Mouse (Mus musculus): ENCODE results near the gene Rara. TPM values are rescaled to one million over a fixed set of nuclear protein-coding genes. Genes with fewer than 3 reads are reported as not detected.

Gene Rara
- polyA plus RNA-seq, 1 experiment from 2014 or later: 17.3 TPM

DNA sequence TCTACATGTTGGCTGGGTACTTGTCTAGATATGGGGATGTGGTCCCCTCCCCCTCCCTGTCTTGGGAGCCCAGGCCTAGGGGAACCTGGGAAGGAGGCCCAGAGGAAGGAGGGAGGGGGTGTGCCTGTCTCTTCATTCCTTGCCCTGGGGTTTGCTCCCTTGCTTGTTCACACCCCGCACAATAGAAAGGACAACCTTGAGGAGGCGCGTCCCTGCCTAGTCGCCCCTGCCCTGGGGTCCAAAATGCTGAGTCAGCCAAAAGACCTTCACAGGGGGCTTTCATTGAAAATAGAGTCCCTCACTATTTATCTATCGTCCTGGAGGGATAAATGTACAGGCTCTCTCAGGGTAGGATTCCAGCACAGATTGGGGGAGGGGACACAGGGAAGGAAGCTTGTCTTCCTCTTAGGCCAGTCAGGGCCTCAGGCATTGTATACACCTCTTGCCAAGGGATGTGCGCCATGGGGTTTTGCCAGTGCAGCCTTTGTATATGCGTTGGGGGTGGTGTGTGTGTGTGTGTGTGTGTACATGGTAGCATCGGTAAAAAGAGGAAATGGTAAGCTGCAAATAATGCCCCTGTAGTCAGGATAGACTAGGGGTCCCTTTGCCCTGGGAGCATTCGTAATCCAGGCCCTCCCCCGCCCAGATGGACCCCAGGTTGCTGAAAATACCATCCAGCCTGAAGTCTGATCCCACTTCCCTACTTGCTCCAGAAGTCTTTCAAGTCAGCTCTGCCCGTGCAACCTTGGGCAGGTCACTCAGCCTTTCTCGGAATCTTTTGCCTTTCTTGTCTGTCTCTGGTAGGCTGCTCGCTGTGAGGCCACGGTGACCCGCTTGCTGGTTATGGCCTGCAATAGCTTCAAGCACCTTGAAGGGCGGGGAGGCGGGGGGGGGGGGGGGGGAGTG lies 27.4 kb downstream of the Rara start:
- H3K27me3 ChIP-seq (replicated peaks): no peaks in the 10 kb centered on the region
- peak overlapping the region; percentile 26 for H3K9ac ChIP-seq (replicated peaks)
- H3K36me3 ChIP-seq: 0 out of 2 replicates have a peak, but pooled peaks cover 4% of the 10 kb centered on the region
- H3K27ac ChIP-seq (replicated peaks): peak overlapping the region; percentile 77
- no peak for ATAC-seq (ENCODE audit: low FRiP score)
- peaks cover 58% of the 10 kb centered on the region for H3K4me1 ChIP-seq
- 10% methylated on average over 15 of the region's 17 CpGs for WGBS
- no peaks in the 10 kb centered on the region for H3K9me3 ChIP-seq (replicated peaks)
- H3K4me2 ChIP-seq: peak overlapping the region; percentile 34
- no peak overlapping the region for H3K4me3 ChIP-seq (replicated peaks)

DNA sequence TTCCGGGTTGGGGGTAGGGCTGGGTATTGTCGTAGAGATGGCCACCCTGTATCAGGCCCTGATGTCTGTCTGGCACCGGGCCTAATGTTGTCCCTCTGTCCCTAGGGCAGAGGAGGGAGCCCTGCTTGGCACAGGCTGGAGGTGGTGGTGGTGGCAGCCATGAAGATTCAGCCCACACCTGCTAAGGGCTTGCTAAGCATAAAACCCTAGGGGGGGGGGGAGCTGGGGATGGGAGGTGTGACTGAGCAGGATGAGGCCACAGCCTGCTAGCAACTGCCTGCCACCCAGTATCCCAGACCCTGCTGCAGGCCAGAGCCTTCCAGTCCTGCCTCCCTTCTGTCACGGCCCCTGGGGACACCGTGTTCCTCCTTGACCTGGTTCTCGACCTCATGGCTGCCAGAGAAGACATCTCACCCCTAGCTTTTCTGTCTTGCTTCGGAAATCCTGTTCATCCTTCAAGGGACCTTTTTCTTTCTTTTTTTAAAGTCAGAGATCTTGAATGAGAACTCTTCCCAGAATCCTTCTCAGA lies 28.2 kb downstream of the Rara start:
- Histone ChIP-seq H3K4me1 (peaks cover 58% of the 10 kb centered on the region), H3K36me3 (0 out of 2 replicates have a peak, but pooled peaks cover under 1% of the 10 kb centered on the region), H3K9ac (replicated peaks) (no peak overlapping the region), H3K4me2 (no peak overlapping the region), H3K27ac (replicated peaks) (peak overlapping the region; percentile 77; the same call in 1 of the 2 replicates), H3K4me3 (replicated peaks) (no peak overlapping the region), H3K27me3 (replicated peaks) (no peaks in the 10 kb centered on the region), H3K9me3 (replicated peaks) (no peaks in the 10 kb centered on the region)
- 27% methylated on average over 6 of the region's 7 CpGs for WGBS
- ATAC-seq (ENCODE audit: low FRiP score): no peak

DNA sequence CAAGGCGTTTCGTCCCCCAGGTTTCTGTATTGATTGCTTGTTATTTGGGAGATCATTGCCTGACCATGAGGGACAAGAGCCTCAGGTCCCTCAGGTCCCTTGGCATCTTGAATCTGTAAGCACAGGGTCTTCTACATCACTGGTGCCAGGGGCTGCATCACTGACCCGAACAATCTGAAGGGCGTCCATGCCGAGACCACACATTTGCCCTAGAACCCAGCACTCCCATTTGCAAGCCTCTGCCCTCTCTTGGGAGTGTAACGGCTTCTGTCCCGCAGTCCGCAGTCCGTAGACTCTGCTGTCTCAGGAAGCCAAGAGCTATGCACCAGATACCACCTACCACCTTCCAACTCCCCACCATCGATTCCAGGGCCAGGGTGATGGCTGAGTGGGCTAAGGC lies 28.7 kb downstream of the Rara start:
- Histone ChIP-seq H3K9ac (replicated peaks) (no peak overlapping the region), H3K4me2 (no peak overlapping the region), H3K9me3 (replicated peaks) (no peaks in the 10 kb centered on the region), H3K27ac (replicated peaks) (no peak overlapping the region), H3K36me3 (no peaks in the 10 kb centered on the region), H3K27me3 (replicated peaks) (no peaks in the 10 kb centered on the region), H3K4me1 (peaks cover 59% of the 10 kb centered on the region), H3K4me3 (replicated peaks) (no peak overlapping the region)
- no peak for ATAC-seq (ENCODE audit: low FRiP score)
- 71% methylated on average over 9 of the region's 10 CpGs for WGBS

DNA sequence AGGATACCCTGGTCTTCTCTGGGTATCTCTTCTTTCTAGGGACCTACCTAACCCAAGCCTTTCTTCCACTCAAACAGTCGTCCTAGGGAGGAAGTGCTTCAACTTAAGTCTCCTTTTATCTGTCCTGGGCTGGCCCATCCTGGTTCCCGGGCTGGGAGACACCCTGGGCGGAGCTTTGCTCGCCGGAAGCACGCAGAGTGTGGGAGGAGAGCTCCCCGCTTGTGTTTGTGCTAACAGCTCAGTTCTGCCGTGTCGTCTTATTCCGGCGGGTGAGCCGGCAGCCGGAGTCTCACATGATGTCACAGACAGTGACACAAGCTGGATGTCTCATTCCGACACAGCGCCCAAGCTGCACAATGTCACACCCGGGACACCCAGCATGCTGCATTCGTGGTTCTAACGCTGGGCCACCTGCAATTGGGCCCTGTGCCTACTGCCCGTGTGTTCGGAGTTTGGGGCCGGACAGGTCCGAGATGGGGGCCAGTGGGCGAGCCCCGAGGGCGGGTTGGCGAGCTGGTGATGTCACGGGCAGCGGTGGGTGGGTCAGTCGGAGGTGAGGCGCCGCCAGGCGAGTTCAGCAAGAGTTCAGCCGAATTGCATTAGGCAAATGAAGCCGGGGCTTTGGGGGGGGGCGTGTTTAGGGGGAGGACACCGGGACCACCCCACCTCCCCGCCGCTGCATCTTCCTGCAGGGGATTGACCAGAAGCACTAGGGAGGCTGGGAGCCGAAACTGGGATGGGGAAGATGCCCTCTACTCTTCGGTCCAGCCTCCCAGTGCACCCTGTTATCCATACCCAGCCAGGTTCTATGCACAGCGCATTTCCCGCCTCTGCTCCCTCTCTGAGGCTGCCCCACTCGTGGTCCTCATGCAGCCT lies 32.1 kb downstream of the Rara start:
- Histone ChIP-seq H3K4me1 (peaks cover 71% of the 10 kb centered on the region), H3K9me3 (replicated peaks) (no peaks in the 10 kb centered on the region), H3K27ac (replicated peaks) (peak overlapping the region; percentile 86), H3K27me3 (replicated peaks) (no peaks in the 10 kb centered on the region), H3K36me3 (no peaks in the 10 kb centered on the region), H3K9ac (replicated peaks) (peak overlapping the region; percentile 71), H3K4me2 (peak overlapping the region; percentile 99), H3K4me3 (replicated peaks) (peak overlapping the region; percentile 64)
- under 1% methylated on average over 43 of the region's 43 CpGs for WGBS
- peak; percentile 19; the same call in 1 of the 2 replicates for ATAC-seq (ENCODE audit: low FRiP score)

DNA sequence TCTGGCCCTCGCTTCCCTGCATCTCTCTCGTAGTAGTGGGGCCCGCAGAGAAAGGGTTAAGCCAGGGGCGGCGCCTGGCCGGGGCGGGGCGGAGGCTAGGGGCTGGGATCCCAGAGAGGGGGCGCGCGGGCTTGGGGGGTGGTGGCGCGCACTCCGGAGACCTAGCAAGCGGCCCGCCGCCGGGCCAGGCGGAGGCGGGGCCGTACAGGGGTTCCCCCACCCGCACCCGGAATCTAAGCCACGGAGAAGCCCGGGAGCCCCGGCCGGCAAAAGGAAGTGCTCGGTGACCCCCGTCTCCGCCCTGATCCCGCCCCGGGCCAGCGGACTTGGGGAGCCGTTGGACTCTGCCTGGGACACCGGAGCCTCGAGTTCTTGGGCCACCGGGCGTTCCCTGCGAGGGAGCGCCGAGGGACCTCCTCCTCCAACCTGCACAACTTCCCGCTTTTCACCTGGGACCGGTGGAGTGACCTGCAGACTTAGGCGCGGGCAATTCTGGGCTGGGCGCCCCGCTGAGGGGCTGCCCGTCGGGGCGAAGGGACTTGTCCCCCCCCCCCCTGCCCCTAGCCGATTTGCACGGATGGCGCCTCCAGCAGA lies 32.8 kb downstream of the Rara start:
- H3K36me3 ChIP-seq: no peaks in the 10 kb centered on the region
- H3K4me2 ChIP-seq: peak overlapping the region; percentile 99
- peak overlapping the region; percentile 71 for H3K9ac ChIP-seq (replicated peaks)
- peaks cover 71% of the 10 kb centered on the region for H3K4me1 ChIP-seq
- no peaks in the 10 kb centered on the region for H3K9me3 ChIP-seq (replicated peaks)
- ATAC-seq (ENCODE audit: low FRiP score): peak; percentile 36; the same call in 1 of the 2 replicates
- peak overlapping the region; percentile 64 for H3K4me3 ChIP-seq (replicated peaks)
- WGBS: under 1% methylated on average over 53 of the region's 53 CpGs
- no peaks in the 10 kb centered on the region for H3K27me3 ChIP-seq (replicated peaks)
- peak overlapping the region; percentile 86 for H3K27ac ChIP-seq (replicated peaks)

DNA sequence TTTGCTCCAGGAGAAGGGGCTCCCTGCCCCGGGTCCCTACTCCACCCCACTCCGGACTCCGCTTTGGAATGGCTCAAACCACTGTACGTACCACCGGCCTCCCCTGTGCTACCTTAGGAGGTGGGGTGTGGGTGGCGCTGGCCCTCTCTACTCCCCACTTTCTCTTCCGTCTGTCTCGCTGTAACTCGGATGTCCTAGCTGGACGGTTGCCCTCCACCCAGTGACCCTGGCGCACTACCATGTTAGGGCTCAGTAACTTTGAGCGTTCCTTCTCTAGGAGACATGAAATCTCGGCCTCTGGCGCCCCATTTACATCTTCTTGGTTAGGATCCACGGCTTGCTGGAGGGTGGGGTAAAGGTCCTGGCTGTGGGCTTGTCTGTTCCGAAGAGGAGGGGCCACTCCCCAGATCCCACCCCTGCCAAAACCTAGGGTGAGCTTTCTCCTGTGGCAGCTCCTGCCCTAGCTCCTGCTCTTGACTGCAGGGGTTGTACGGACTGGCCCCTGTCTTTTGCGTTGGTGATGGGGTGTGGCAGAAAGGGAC lies 33.5 kb downstream of the Rara start:
- 3% methylated on average over 18 of the region's 18 CpGs for WGBS
- Histone ChIP-seq H3K27me3 (replicated peaks) (no peaks in the 10 kb centered on the region), H3K4me1 (peaks cover 72% of the 10 kb centered on the region), H3K9me3 (replicated peaks) (no peaks in the 10 kb centered on the region), H3K4me2 (peak overlapping the region; percentile 99), H3K27ac (replicated peaks) (peak overlapping the region; percentile 86), H3K9ac (replicated peaks) (peak overlapping the region; percentile 71), H3K4me3 (replicated peaks) (peak overlapping the region; percentile 64), H3K36me3 (no peaks in the 10 kb centered on the region)
- ATAC-seq (ENCODE audit: low FRiP score): no peak

DNA sequence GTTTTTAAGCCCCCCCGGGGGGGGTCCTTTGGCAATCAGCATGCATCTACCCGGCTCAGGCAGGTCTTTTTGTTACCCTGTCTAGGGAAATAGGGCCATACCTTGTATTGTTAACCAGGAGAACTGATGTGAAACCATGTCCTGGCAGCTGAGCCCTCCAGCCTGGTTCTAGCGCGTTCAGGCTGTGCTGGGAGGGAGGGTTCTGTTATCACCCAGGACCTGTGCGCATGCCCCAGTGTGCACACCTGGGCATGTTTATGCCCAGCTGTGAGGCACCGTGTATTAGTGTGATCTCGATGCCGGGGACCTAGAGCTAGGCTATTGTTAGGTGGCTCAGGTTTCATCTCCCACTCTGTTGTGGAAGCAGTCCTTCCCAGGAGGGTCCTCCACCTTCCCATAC lies 34.1 kb downstream of the Rara start:
- Histone ChIP-seq H3K36me3 (no peaks in the 10 kb centered on the region), H3K27me3 (replicated peaks) (no peaks in the 10 kb centered on the region), H3K4me2 (peak overlapping the region; percentile 99), H3K4me3 (replicated peaks) (peak overlapping the region; percentile 64), H3K4me1 (peaks cover 79% of the 10 kb centered on the region), H3K27ac (replicated peaks) (peak overlapping the region; percentile 86), H3K9ac (replicated peaks) (peak overlapping the region; percentile 71), H3K9me3 (replicated peaks) (no peaks in the 10 kb centered on the region)
- 5% methylated on average over 8 of the region's 8 CpGs for WGBS
- no peak for ATAC-seq (ENCODE audit: low FRiP score)

DNA sequence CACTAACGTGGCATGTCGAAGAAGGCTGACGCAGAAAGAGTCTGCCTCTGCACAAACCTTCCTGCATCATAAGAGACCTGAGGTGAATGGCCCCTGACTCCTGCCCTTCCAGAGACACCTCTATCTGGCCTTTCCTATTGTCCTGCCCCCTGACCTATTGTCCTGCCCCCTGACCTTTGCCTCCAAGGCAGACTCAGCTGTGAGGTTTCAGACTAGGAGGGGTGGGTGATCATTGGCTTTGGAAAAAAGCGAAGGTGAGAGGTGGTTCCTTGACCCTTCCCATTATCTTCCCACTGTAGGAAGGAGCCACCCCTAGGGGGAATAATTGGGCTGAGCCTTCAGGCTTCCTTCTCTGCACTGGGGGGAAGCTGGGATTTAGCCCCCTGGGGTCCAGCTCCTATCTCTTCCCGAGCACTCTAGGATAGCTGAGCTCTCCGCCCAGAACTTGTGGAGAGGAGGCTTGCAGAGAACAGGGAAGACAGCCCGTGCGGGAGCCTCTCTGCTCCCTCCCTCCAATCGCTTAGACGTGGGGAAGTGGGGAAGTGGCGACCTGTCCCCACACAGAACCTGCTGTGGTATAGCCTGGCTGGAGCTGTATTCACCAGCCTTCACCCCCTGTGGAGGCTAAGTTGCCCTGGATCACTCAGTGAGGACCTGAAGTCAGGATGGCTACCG lies 34.9 kb downstream of the Rara start:
- peaks cover 87% of the 10 kb centered on the region for H3K4me1 ChIP-seq
- peak overlapping the region; percentile 83 for H3K27ac ChIP-seq (replicated peaks)
- no peak for ATAC-seq (ENCODE audit: low FRiP score)
- 3% methylated on average over 12 of the region's 12 CpGs for WGBS
- H3K4me2 ChIP-seq: peak overlapping the region; percentile 99
- no peaks in the 10 kb centered on the region for H3K27me3 ChIP-seq (replicated peaks)
- peak overlapping the region; percentile 64 for H3K4me3 ChIP-seq (replicated peaks)
- peak overlapping the region; percentile 44 for H3K9ac ChIP-seq (replicated peaks)
- no peaks in the 10 kb centered on the region for H3K36me3 ChIP-seq
- no peaks in the 10 kb centered on the region for H3K9me3 ChIP-seq (replicated peaks)

DNA sequence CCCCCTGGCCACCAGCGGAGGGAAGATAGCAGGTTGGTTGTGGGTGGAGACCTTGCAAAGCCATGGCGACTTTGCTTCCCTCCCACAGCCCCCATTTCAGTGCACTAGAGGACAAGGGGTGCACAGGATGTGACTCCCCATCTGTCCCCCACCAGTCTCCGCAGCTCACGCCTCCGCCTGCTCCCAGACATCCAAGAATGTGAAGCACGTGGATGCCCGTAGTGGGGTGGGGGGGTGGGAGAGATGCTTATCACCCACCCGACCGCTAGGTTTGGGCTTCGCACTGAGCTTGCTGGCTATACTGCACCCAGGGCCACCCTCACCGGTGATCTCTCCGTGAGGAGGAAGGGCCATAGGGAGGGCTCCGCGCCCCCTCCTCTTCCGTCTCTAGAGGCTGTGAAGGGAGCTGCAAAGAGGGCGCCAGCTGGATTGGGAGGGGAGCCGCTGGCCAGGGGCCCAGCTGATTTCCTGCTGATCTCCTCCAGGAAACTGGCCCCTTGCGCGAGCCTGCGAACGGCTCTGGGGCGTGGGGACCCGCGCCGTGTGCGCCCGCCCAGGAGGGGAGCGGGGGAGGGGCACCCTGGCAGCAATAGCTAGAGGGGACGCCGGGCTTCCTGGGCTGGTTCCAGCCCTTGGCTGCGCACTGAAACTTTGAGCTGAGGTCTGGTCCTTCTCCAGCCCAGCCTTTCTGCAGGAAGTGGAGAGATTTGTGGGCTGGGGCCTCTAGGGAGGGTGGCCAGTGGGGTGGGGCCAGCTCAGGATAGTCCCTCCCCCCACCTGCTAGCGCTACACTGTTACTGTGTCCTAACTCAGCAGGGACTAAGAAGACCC lies 35.8 kb downstream of the Rara start:
- Histone ChIP-seq H3K4me1 (peaks cover 95% of the 10 kb centered on the region), H3K27me3 (replicated peaks) (no peaks in the 10 kb centered on the region), H3K27ac (replicated peaks) (peak overlapping the region; percentile 83), H3K9ac (replicated peaks) (peak overlapping the region; percentile 44), H3K36me3 (no peaks in the 10 kb centered on the region), H3K4me3 (replicated peaks) (peak overlapping the region; percentile 64), H3K9me3 (replicated peaks) (no peaks in the 10 kb centered on the region), H3K4me2 (peak overlapping the region; percentile 99)
- WGBS: 1% methylated on average over 32 of the region's 32 CpGs
- ATAC-seq (ENCODE audit: low FRiP score): peak; percentile 39

DNA sequence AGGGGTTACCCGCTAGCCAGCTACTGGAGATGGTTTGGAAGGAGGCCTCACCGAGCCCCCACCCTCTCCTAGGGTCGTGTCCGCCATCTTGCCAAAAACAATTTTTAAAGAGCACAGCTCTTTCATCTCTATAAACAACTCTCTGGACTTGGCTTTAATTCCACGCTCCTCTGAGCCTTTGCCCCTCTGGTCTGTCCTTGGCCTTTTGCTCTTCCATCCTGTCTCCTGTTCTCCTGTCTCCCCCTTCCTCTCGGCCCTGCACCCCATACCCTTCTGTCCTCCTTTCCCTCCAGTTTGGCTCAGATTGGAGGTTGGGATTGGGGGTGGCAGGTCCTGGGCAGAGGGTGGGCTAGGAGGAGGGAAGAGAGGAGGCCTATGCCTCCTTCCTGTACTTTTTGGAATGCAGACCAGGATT lies 36.6 kb downstream of the Rara start:
- WGBS: 10% methylated on average over 6 of the region's 6 CpGs
- no peaks in the 10 kb centered on the region for H3K27me3 ChIP-seq (replicated peaks)
- peak overlapping the region; percentile 83 for H3K27ac ChIP-seq (replicated peaks)
- H3K4me3 ChIP-seq (replicated peaks): peak overlapping the region; percentile 64
- H3K36me3 ChIP-seq: no peaks in the 10 kb centered on the region
- peak overlapping the region; percentile 99 for H3K4me2 ChIP-seq
- peak overlapping the region; percentile 44; the same call in 1 of the 2 replicates for H3K9ac ChIP-seq (replicated peaks)
- no peaks in the 10 kb centered on the region for H3K9me3 ChIP-seq (replicated peaks)
- peaks cover 100% of the 10 kb centered on the region for H3K4me1 ChIP-seq
- ATAC-seq (ENCODE audit: low FRiP score): no peak

All from neural tube, embryonic 15.5 days (tissue).